Mouse (Mus musculus) kidney, postnatal 0 days (tissue): ENCODE data around the gene Aamp. TPM values are rescaled to one million over a fixed set of nuclear protein-coding genes. Genes with fewer than 3 reads are reported as not detected.

Source experiments
- ATAC-seq: fragments of 200-750 bp; cut with Nextera tagmentation; replicated peaks from 2 replicates; pipeline ENCODE4 v1.8.0; 2017; ENCODE audit warnings: low read depth, moderate number of reproducible peaks, moderate TSS enrichment, moderate library complexity; ENCODE audit not compliant: low FRiP score
- DNase-seq: peaks from one replicate; pipeline ENCODE4 v3.0.0-alpha.2; 2016; ENCODE audit warnings: low spot score
- H3K27ac ChIP-seq: fragments of 300-500 bp; sonication (generic); 2 replicates; pipeline ENCODE4 v1.5.1; 2014; ENCODE audit warnings: mild to moderate bottlenecking
- H3K27me3 ChIP-seq: fragments of 300-500 bp; sonication (generic); 2 replicates; pipeline ENCODE4 v1.6.1; 2014; ENCODE audit warnings: low read length, mixed read lengths; ENCODE audit not compliant: insufficient read depth
- H3K36me3 ChIP-seq: fragments of 300-500 bp; sonication (generic); 2 replicates; pipeline ENCODE4 v1.6.1; 2014; ENCODE audit warnings: low read length, mixed read lengths; ENCODE audit not compliant: insufficient read depth
- H3K4me1 ChIP-seq: fragments of 300-500 bp; sonication (generic); replicated peaks from 2 replicates; pipeline ENCODE4 v1.6.1; 2014; ENCODE audit warnings: antibody characterized with exemption, low read length, mixed read lengths; ENCODE audit not compliant: insufficient read depth
- H3K4me2 ChIP-seq: fragments of 300-500 bp; sonication (generic); 2 replicates; pipeline ENCODE4 v1.6.1; 2014; ENCODE audit warnings: mild to moderate bottlenecking, low read length, moderate library complexity, mixed read lengths
- H3K4me3 ChIP-seq: fragments of 300-500 bp; sonication (generic); replicated peaks from 2 replicates; pipeline ENCODE4 v1.5.1; 2014; ENCODE audit warnings: low read depth, low read length
- H3K9ac ChIP-seq: fragments of 300-500 bp; sonication (generic); 2 replicates; pipeline ENCODE4 v1.6.1; 2014; ENCODE audit warnings: low read depth, low read length
- H3K9me3 ChIP-seq: fragments of 300-500 bp; sonication (generic); replicated peaks from 2 replicates; pipeline ENCODE4 v1.6.1; 2016; ENCODE audit warnings: low read length, inconsistent platforms, mixed read lengths
- CTCF ChIP-seq: IDR thresholded peaks from 2 replicates; pipeline ENCODE4 v1.5.1; 2016; ENCODE audit warnings: antibody characterized with exemption, low read depth, mild to moderate bottlenecking, moderate library complexity
- WGBS: fragments of 180-500 bp; shearing (Covaris S2); extraction: QIAGEN DNeasy Blood & Tissue Kit; methylation state at CpG from one replicate; pipeline ENCODE4 v1.1.7; 2014; 5-methylcytosine and 5-hydroxymethylcytosine counted together
- polyA plus RNA-seq: library from polyadenylated mRNA; unstranded; fragments of >200 nt; fragmentation: Nextera tagmentation; extraction: Ambion mirVana; gene quantifications from 2 replicates; pipeline ENCODE4 v1.2.1, GENCODE M21; 2015

The Aamp gene
- polyA plus RNA-seq, 1 experiment from 2014 or later, result 248 TPM

DNA sequence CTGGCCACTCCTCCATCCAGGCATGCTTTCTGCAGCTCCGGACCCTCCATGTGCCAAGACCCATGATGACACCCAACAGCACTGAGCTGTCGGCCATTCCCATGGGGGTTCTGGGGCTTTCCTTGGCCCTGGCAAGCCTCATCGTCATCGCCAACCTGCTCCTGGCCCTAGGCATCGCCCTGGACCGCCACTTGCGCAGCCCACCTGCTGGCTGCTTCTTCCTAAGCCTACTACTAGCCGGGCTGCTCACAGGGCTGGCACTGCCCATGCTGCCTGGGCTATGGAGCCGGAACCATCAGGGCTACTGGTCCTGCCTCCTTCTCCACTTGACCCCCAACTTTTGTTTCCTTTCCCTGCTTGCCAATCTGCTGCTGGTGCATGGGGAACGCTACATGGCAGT is 6.0 kb downstream of the Aamp start, which contains the start of gene Gpbar1:
Gene Gpbar1, plus strand, starts transcription at position 13 of the 400 bp plus-strand sequence.
- Histone ChIP-seq H3K36me3 (peaks cover 32% of the 10 kb centered on the region), H3K4me3 (no peak within 1 kb of the TSS), H3K27me3 (no peaks in the 10 kb centered on the region), H3K4me1 (peaks cover 21% of the 10 kb centered on the region; the same call in 1 of the 2 replicates), H3K9ac (no peak within 1 kb of the TSS), H3K27ac (no peak within 1 kb of the TSS), H3K9me3 (no peaks in the 10 kb centered on the region), H3K4me2 (no peak within 1 kb of the TSS)
- no peak for DNase-seq
- no peak for ATAC-seq
- WGBS, result 85% methylated on average over 10 of the region's 10 CpGs
- TF ChIP-seq CTCF, result no peak

DNA sequence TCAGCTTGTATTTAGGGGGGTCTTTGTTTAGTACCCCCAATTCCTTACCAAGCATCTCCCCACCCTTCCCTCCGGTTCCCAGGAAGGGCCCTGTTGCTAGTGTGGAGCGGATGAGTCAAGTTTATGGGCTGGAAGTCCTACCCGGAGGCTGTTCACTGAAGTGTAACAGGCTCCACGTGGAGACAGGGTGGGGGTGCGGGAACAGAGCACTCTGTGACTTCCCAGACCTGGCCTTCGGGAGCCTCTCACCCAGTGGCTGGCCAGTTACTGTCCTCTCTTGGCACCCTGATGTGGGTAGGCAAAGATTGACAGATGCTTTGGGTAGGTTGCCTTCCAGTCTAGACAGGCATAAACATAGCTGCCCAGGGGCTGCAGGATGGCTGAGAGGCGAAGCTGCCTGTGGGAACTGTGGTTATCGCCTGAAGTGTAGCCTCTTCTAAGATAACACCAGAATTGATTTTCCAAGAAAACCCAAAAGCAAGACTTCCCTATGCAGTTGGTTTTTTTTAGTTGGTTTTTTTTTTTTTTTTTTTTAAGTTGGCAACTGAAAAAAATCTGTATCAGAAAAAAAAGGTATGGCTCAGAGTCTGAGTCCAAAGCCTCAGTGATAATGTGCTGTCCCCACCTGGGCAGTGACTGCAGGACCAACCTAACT is 6.5 kb downstream of the Aamp start:
- Histone ChIP-seq H3K4me1 (peaks cover 21% of the 10 kb centered on the region; the same call in 1 of the 2 replicates), H3K4me2 (no peak overlapping the region), H3K4me3 (no peak overlapping the region), H3K9me3 (no peaks in the 10 kb centered on the region), H3K27me3 (no peaks in the 10 kb centered on the region), H3K36me3 (peaks cover 32% of the 10 kb centered on the region), H3K27ac (no peak overlapping the region), H3K9ac (no peak overlapping the region)
- ATAC-seq (peak; percentile 50), DNase-seq (no peak)
- 30% methylated on average over 8 of the region's 8 CpGs for WGBS
- TF ChIP-seq CTCF, result no peak

GRCm38 (mm10) chr1:74277041-74277440 is 7.5 kb downstream of the Aamp start:
- Histone ChIP-seq H3K9me3 (no peaks in the 10 kb centered on the region), H3K27ac (no peak overlapping the region), H3K27me3 (no peaks in the 10 kb centered on the region), H3K4me2 (no peak overlapping the region), H3K36me3 (peaks cover 30% of the 10 kb centered on the region; the same call in 1 of the 2 replicates), H3K4me1 (peaks cover 21% of the 10 kb centered on the region; the same call in 1 of the 2 replicates), H3K9ac (no peak overlapping the region), H3K4me3 (no peak overlapping the region)
- DNase-seq (no peak), ATAC-seq (0 out of 2 replicates have a peak, but pooled peaks have one; percentile 11)
- no peak for TF ChIP-seq CTCF
- whole genome bisulfite sequencing, result 59% methylated on average over 6 of the region's 6 CpGs

GRCm38 (mm10) chr1:74275015-74275414 is 9.5 kb downstream of the Aamp start:
- Histone ChIP-seq H3K4me1 (peaks cover 21% of the 10 kb centered on the region; the same call in 1 of the 2 replicates), H3K27me3 (no peaks in the 10 kb centered on the region), H3K9ac (no peak overlapping the region), H3K9me3 (no peaks in the 10 kb centered on the region), H3K27ac (0 out of 2 replicates have a peak overlapping the region, but pooled peaks have one; percentile 19), H3K36me3 (peaks cover 14% of the 10 kb centered on the region; the same call in 1 of the 2 replicates), H3K4me2 (no peak overlapping the region), H3K4me3 (no peak overlapping the region)
- no peak for TF ChIP-seq CTCF
- DNase-seq (peak; percentile 28), ATAC-seq (peak; percentile 37; the same call in 1 of the 2 replicates)
- WGBS, result 12% methylated on average over 9 of the region's 9 CpGs

GRCm38 (mm10) chr1:74271659-74272058 is 12.9 kb downstream of the Aamp start:
- 63% methylated on average over 4 of the region's 4 CpGs for WGBS
- no peak overlapping the region for H3K27ac ChIP-seq
- TF ChIP-seq CTCF, result no peak

GRCm38 (mm10) chr1:74268750-74269149 is 15.8 kb downstream of the Aamp start:
- H3K27me3 ChIP-seq, result no peaks in the 10 kb centered on the region
- 89% methylated on average over 8 of the region's 8 CpGs for WGBS
- peaks cover 47% of the 10 kb centered on the region for H3K36me3 ChIP-seq
- 0 out of 2 replicates have a peak, but pooled peaks cover under 1% of the 10 kb centered on the region for H3K4me1 ChIP-seq
- TF ChIP-seq CTCF, result peak; percentile 18; the same call in 1 of the 2 replicates
- H3K4me2 ChIP-seq, result no peak overlapping the region
- ATAC-seq, result no peak
- H3K4me3 ChIP-seq, result no peak overlapping the region
- no peaks in the 10 kb centered on the region for H3K9me3 ChIP-seq
- H3K9ac ChIP-seq, result no peak overlapping the region
- DNase-seq, result no peak
- no peak overlapping the region for H3K27ac ChIP-seq

More at GRCm38 (mm10) chr1:74271659-74272058, 12.9 kb downstream of the Aamp start:
- peaks cover 11% of the 10 kb centered on the region; the same call in 1 of the 2 replicates for H3K4me1 ChIP-seq
- H3K36me3 ChIP-seq, result peaks cover 20% of the 10 kb centered on the region
- no peak overlapping the region for H3K9ac ChIP-seq
- H3K4me3 ChIP-seq, result no peak overlapping the region
- ATAC-seq, result no peak
- H3K27me3 ChIP-seq, result no peaks in the 10 kb centered on the region
- H3K9me3 ChIP-seq, result no peaks in the 10 kb centered on the region
- no peak for DNase-seq
- H3K4me2 ChIP-seq, result no peak overlapping the region
